Mouse (Mus musculus) left cerebral cortex, adult 18-20 months (tissue): Measurements from ENCODE around the gene Crispld2. TPM values are rescaled to one million over a fixed set of nuclear protein-coding genes. Genes with fewer than 3 reads are reported as not detected.

Source experiments
- DNase-seq, 2 experiments: peaks; one replicate each; pipeline ENCODE4 v3.0.0; 2021 to 2022; ENCODE audit warnings: low spot score in 2 of 2, mixed read lengths in 1 of 2
- total RNA-seq, 2 experiments: library from RNA; stranded (reverse); gene quantifications; 2 replicates each; pipeline ENCODE4 v1.2.3; 2021

Crispld2 gene
- total RNA-seq, 2 experiments from 2014 or later, result 2.1 to 2.7 TPM

- DNase-seq, result no peak
Observed at GRCm38 (mm10) chr8:120065611-120066010, 73.4 kb downstream of the Crispld2 start.

- no peak for DNase-seq
Observed at GRCm38 (mm10) chr8:120066226-120066625, 74.0 kb downstream of the Crispld2 start.

GRCm38 (mm10) chr8:120067936-120068668 lies 75.9 kb downstream of the Crispld2 start:
- DNase-seq, result no peak

GRCm38 (mm10) chr8:120071684-120072083 lies 79.4 kb downstream of the Crispld2 start:
- DNase-seq, result peak; percentile 70 to 83

- no peak for DNase-seq
Observed at GRCm38 (mm10) chr8:120072259-120072658, 80.0 kb downstream of the Crispld2 start.

- no peak for DNase-seq
Observed at GRCm38 (mm10) chr8:120072827-120073226, 80.6 kb downstream of the Crispld2 start.

GRCm38 (mm10) chr8:120074516-120074915 lies 82.3 kb downstream of the Crispld2 start:
- no peak for DNase-seq

GRCm38 (mm10) chr8:120075347-120075746 lies 83.1 kb downstream of the Crispld2 start:
- no peak for DNase-seq

- peak; percentile 80 to 85 for DNase-seq
Observed at GRCm38 (mm10) chr8:120078080-120078479, 85.8 kb downstream of the Crispld2 start.

- DNase-seq, result no peak
Observed at GRCm38 (mm10) chr8:120079361-120079760, 87.1 kb downstream of the Crispld2 start.

- DNase-seq, result no peak
Observed at GRCm38 (mm10) chr8:120083261-120083660, 91.0 kb downstream of the Crispld2 start.

GRCm38 (mm10) chr8:120084783-120085182 lies 92.5 kb downstream of the Crispld2 start:
- DNase-seq, result peak in 1 of 2 experiments; percentile 21

- no peak for DNase-seq
Observed at GRCm38 (mm10) chr8:120089511-120089910, 97.3 kb downstream of the Crispld2 start.

- DNase-seq, result no peak
Observed at GRCm38 (mm10) chr8:120091032-120091431, 98.8 kb downstream of the Crispld2 start.

- no peak for DNase-seq
Observed at GRCm38 (mm10) chr8:120093103-120093502, 100.9 kb downstream of the Crispld2 start.

GRCm38 (mm10) chr8:120094801-120095200 lies 102.6 kb downstream of the Crispld2 start:
- DNase-seq, result no peak

- DNase-seq, result no peak
Observed at GRCm38 (mm10) chr8:120096486-120096885, 104.2 kb downstream of the Crispld2 start.

- no peak for DNase-seq
Observed at GRCm38 (mm10) chr8:120100388-120101067, 108.3 kb downstream of the Crispld2 start.

GRCm38 (mm10) chr8:120101068-120101972 lies 109.1 kb downstream of the Crispld2 start, which contains the start of gene Zdhhc7:
Zdhhc7 (minus strand) TSS chr8:120101482.
- peak; percentile 84 to 87 for DNase-seq
